Mouse (Mus musculus) myocyte (in vitro differentiated cells): ENCODE measurements at regions not wholly inside any gene's neighbourhood (a gene's known extent, or its start where the extent isn't known, plus 50 kb on each side); places are given as distances from the start of the nearest gene placed in this dataset.

ENCODE experiments used
- CEBPB ChIP-seq: IDR thresholded peaks from 2 replicates; pipeline ENCODE4 v1.6.1; 2011; ENCODE audit warnings: mild to moderate bottlenecking, moderate library complexity; ENCODE audit not compliant: poor library complexity, insufficient read depth, severe bottlenecking
- E2F4 ChIP-seq: IDR thresholded peaks from one replicate; pipeline ENCODE4 v1.6.1; 2011; ENCODE audit warnings: mild to moderate bottlenecking, control low read depth, moderate library complexity; ENCODE audit not compliant: insufficient read depth
- MAX ChIP-seq: IDR thresholded peaks from one replicate; pipeline ENCODE4 v1.6.1; 2011; ENCODE audit warnings: low read depth, mild to moderate bottlenecking, control low read depth
- MYOD1 ChIP-seq, 3 experiments: IDR thresholded peaks; one replicate each; pipeline ENCODE4 v1.6.1; 2011; ENCODE audit warnings: control low read depth in 2 of 3, low read depth in 2 of 3, mild to moderate bottlenecking in 2 of 3, moderate library complexity in 1 of 3; ENCODE audit not compliant: insufficient read length in 2 of 3, control insufficient read depth in 1 of 3
- MYOG ChIP-seq, 3 experiments: IDR thresholded peaks; one replicate each; pipeline ENCODE4 v1.6.1; 2011; ENCODE audit warnings: control low read depth in 2 of 3, low read depth in 2 of 3, mild to moderate bottlenecking in 2 of 3; ENCODE audit not compliant: insufficient read length in 2 of 3, control insufficient read depth in 1 of 3, insufficient read depth in 1 of 3
- POLR2A ChIP-seq: IDR thresholded peaks from one replicate; pipeline ENCODE4 v1.6.1; 2011; ENCODE audit warnings: low read depth, mild to moderate bottlenecking, control low read depth, moderate library complexity; ENCODE audit not compliant: insufficient read length
- REST ChIP-seq: IDR thresholded peaks from one replicate; pipeline ENCODE4 v1.6.1; 2011; ENCODE audit warnings: mild to moderate bottlenecking, control low read depth, moderate library complexity; ENCODE audit not compliant: insufficient read depth, insufficient read length
- SRF ChIP-seq: IDR thresholded peaks from one replicate; pipeline ENCODE4 v1.6.1; 2011; ENCODE audit warnings: low read depth; ENCODE audit not compliant: control insufficient read depth, insufficient read length
- TCF12 ChIP-seq: IDR thresholded peaks from one replicate; pipeline ENCODE4 v1.6.1; 2011; ENCODE audit warnings: mild to moderate bottlenecking, control low read depth; ENCODE audit not compliant: poor library complexity, insufficient read depth, severe bottlenecking
- TCF3 ChIP-seq: IDR thresholded peaks from one replicate; pipeline ENCODE4 v1.6.1; 2011; ENCODE audit warnings: low read depth, control low read depth; ENCODE audit not compliant: insufficient read length
- USF1 ChIP-seq: IDR thresholded peaks from one replicate; pipeline ENCODE4 v1.6.1; 2011; ENCODE audit warnings: low read depth, mild to moderate bottlenecking, control low read depth, moderate library complexity

- TF ChIP-seq POLR2A: no peak
- no peak for TF ChIP-seq E2F4
- no peak for TF ChIP-seq CEBPB
- no peak for TF ChIP-seq MYOG (IDR thresholded peaks at IDR 0.05; ENCODE audit: control insufficient read depth in 1 of 3, insufficient read depth in 1 of 3, insufficient read length in 2 of 3, low read depth in 2 of 3)
- no peak for TF ChIP-seq TCF12
- TF ChIP-seq MAX: no peak
- TF ChIP-seq USF1: no peak
- no peak for TF ChIP-seq TCF3
- TF ChIP-seq MYOD1 (IDR thresholded peaks at IDR 0.05; ENCODE audit: control insufficient read depth in 1 of 3, insufficient read length in 2 of 3, low read depth in 2 of 3): no peak
- TF ChIP-seq REST: no peak
- TF ChIP-seq SRF: no peak
Measured at GRCm38 (mm10) chr16:95886131-95886530, 104.6 kb downstream of the Psmg1 start.
